Mouse (Mus musculus) CD4-positive, CD25-positive, alpha-beta regulatory T cell, adult 4 months (primary cell): ENCODE measurements around the gene Itga6. TPM values are rescaled to one million over a fixed set of nuclear protein-coding genes. Genes with fewer than 3 reads are reported as not detected.
"Not testable (repeated sequence)": the region's sequence is repeated elsewhere in the genome, so short reads cannot be mapped to it uniquely, and the experiment has no call there.

Experiments
- ATAC-seq: one replicate; pipeline ENCODE4 v1.8.0; 2017
- polyA plus RNA-seq, 2 experiments: library from polyadenylated mRNA; unstranded; fragments of 100-300 nt; shearing (Covaris generic); gene quantifications; one replicate each; pipeline ENCODE4 v1.2.1; 2017

Gene Itga6
- polyA plus RNA-seq, 2 experiments from 2014 or later = 49.6 to 77.1 TPM

- peak; percentile 76 for ATAC-seq
Measured at GRCm38 (mm10) chr2:71898335-71898856, 153.0 kb downstream of the Itga6 start.

DNA sequence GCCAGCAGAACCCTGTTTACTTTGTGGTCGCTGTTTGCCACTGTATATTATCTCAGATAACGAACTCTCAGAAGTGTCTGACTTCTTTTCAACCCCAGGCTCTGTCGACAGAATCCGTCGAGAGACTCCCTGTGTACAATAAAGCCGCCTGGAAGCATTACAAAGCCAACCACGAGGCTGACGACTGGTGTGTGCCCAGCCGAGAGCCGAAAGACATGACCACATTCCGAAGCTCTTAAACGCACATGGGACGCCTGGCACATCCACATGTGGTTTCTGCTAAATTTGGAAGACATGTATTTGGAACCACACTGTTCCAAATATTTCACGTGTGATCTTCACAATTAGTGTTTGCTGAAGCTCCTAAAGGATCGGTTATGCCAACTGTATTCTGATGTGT lies 154.5 kb downstream of the Itga6 start:
- ATAC-seq = no peak

DNA sequence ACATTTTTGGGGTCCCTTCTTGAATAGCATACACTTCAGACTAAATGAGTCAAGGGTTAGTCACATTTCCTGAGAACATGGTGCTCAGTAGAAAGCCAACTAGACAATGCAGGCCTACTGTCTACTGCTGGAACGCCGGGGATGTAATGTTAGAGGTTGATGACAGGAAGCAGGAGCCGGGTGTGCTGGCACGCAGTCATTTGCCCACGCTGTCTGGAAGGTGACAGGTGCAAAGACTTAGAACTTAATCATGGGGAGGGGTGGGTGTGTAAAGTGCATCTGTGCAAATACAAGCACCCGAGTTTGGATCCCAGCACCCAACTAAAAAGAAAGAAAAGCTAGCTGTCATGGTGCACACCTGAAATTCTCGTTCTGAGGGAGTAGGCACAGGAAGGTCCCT lies 159.7 kb downstream of the Itga6 start:
- no peak for ATAC-seq

GRCm38 (mm10) chr2:71906356-71906755 lies 160.9 kb downstream of the Itga6 start:
- not testable (repeated sequence) for ATAC-seq

Other genes starting within 250 kb of the Itga6 start
- gene Dlx1, start 217.5 kb upstream of the Itga6 start, polyA plus RNA-seq = not detected
- not detected for gene Dlx2, start 198.9 kb upstream of the Itga6 start, polyA plus RNA-seq
- gene Pdk1, start 127.6 kb downstream of the Itga6 start, polyA plus RNA-seq = 10 to 100 TPM; 37.4 to 41.7 TPM
- gene Rapgef4, start 235.6 kb downstream of the Itga6 start, polyA plus RNA-seq = 1 to 10 TPM; 4.0 to 8.2 TPM